Mouse (Mus musculus): ENCODE data around the gene Actr8.

Actr8 gene

GRCm38 (mm10) chr14:30039413-30039812 is 61.3 kb downstream of the Actr8 start:
- DNase-seq (ENCODE audit: low spot score) = no peak

- DNase-seq (ENCODE audit: low spot score) = no peak
Observed at GRCm38 (mm10) chr14:30041836-30042235, 63.7 kb downstream of the Actr8 start.

GRCm38 (mm10) chr14:30043356-30043940 is 65.3 kb downstream of the Actr8 start:
- DNase-seq (ENCODE audit: low spot score) = no peak

GRCm38 (mm10) chr14:30045239-30045638 is 67.1 kb downstream of the Actr8 start:
- DNase-seq (ENCODE audit: low spot score) = no peak

GRCm38 (mm10) chr14:30045704-30046220 is 67.6 kb downstream of the Actr8 start:
- no peak for DNase-seq (ENCODE audit: low spot score)

GRCm38 (mm10) chr14:30046976-30047375 is 68.8 kb downstream of the Actr8 start:
- DNase-seq (ENCODE audit: low spot score) = no peak

- no peak for DNase-seq (ENCODE audit: low spot score)
Observed at GRCm38 (mm10) chr14:30048049-30048448, 69.9 kb downstream of the Actr8 start.

- no peak for DNase-seq (ENCODE audit: low spot score)
Observed at GRCm38 (mm10) chr14:30050280-30050679, 72.1 kb downstream of the Actr8 start.

GRCm38 (mm10) chr14:30054922-30055321 is 76.8 kb downstream of the Actr8 start:
- DNase-seq (ENCODE audit: low spot score) = no peak
